ENCODE assay signal across 20 mouse cellular contexts in genomic region chr13:53065122-53065521, GRCm38 (mm10).
A peak's percentile ranks its signal among the peaks of the same experiment; 100 is the strongest.
DNase-seq lines count a peak whose midpoint lies in the region; ATAC-seq and TF ChIP-seq lines count a peak whose summit lies in the region.
"Had no signal": no experiment of that assay in that cellular context is flagged by ENCODE, and none has a peak within 500 bp of the region (broad histone marks: within the 10 kb centered on the region; RNA-seq: fewer than 3 reads in every experiment).

No protein-coding gene starts in this region.

- TF ChIP-seq CTCF in thymus, adult 2 months (IDR thresholded peaks at IDR 0.05; ENCODE audit: borderline replicate concordance, control insufficient read depth, extremely low read depth, insufficient read depth, low read length, poor library complexity): no peak

- no peaks in the 10 kb centered on the region for H3K9me3 ChIP-seq in embryonic facial prominence, embryonic 15.5 days (replicated peaks)
- H3K9me3 ChIP-seq in embryonic facial prominence, embryonic 10.5 days: no peaks in the 10 kb centered on the region
- H3K9me3 ChIP-seq: forebrain, embryonic 13.5 days; kidney, embryonic 15.5 days; liver, embryonic 15.5 days had no signal

- H3K4me3 ChIP-seq in embryonic facial prominence, embryonic 15.5 days (replicated peaks): no peak overlapping the region
- H3K4me3 ChIP-seq in embryonic facial prominence, embryonic 10.5 days: no peak overlapping the region
- no peak overlapping the region for H3K4me3 ChIP-seq in thymus, adult 2 months (ENCODE audit: control insufficient read depth, insufficient read depth, low read length)
- H3K4me3 ChIP-seq: erythroblast, embryonic 14.5 days; forebrain, embryonic 13.5 days; kidney, embryonic 15.5 days; liver, embryonic 15.5 days; megakaryocyte, embryonic 14.5 days had no signal

- 74% methylated on average over 11 of the region's 11 CpGs for WGBS in embryonic facial prominence, embryonic 15.5 days
- WGBS in embryonic facial prominence, embryonic 10.5 days: 85% methylated on average over 11 of the region's 11 CpGs
- 38% methylated on average over 11 of the region's 11 CpGs for WGBS in thymus, adult 2 months

- H3K27me3 ChIP-seq in embryonic facial prominence, embryonic 15.5 days: 0 out of 2 replicates have a peak, but pooled peaks cover 3% of the 10 kb centered on the region
- H3K27me3 ChIP-seq in embryonic facial prominence, embryonic 10.5 days (replicated peaks; ENCODE audit: low read depth, poor library complexity, severe bottlenecking): peaks cover 5% of the 10 kb centered on the region; the same call in 1 of the 2 replicates
- no peaks in the 10 kb centered on the region for H3K27me3 ChIP-seq in thymus, adult 2 months (ENCODE audit: control insufficient read depth, insufficient read depth, low read length)
- H3K27me3 ChIP-seq: forebrain, embryonic 13.5 days; liver, embryonic 15.5 days had no signal

- peak overlapping the region; percentile 11; the same call in 1 of the 2 replicates for H3K27ac ChIP-seq in embryonic facial prominence, embryonic 15.5 days (replicated peaks)
- no peak overlapping the region for H3K27ac ChIP-seq in embryonic facial prominence, embryonic 10.5 days (replicated peaks)
- H3K27ac ChIP-seq in thymus, adult 2 months (ENCODE audit: control insufficient read depth, insufficient read depth, low read length): no peak overlapping the region
- H3K27ac ChIP-seq: forebrain, embryonic 13.5 days; kidney, embryonic 15.5 days; liver, embryonic 15.5 days; stomach, postnatal 0 days had no signal

- no peak overlapping the region for H3K9ac ChIP-seq in embryonic facial prominence, embryonic 15.5 days
- H3K9ac ChIP-seq: forebrain, embryonic 13.5 days; kidney, embryonic 15.5 days; liver, embryonic 15.5 days had no signal

- no peak for DNase-seq in embryonic facial prominence, embryonic 10.5 days (ENCODE audit: low spot score)
- peak; percentile 16 for DNase-seq in thymus, postnatal 25 days
- no peak for DNase-seq in thymus, adult 2 months
- DNase-seq in thymus, postnatal 36 days: peak; percentile 7 to 13
- DNase-seq in urinary bladder, postnatal 36 days (ENCODE audit: low spot score in 2 of 2): peak; percentile 65 to 73
- no peak for DNase-seq in adrenal gland, adult 2 months
- no peak for DNase-seq in heart, adult 8-10 months (ENCODE audit: low spot score)
- DNase-seq: cerebellum, adult 8-10 months; layer of hippocampus, postnatal 36 days; retina, postnatal 1 day had no signal

- no peak for ATAC-seq in embryonic facial prominence, embryonic 15.5 days (ENCODE audit: insufficient number of reproducible peaks, low FRiP score, low TSS enrichment, low read depth)
- ATAC-seq: forebrain, embryonic 13.5 days; hindbrain, embryonic 16.5 days; intestine, postnatal 0 days; midbrain, embryonic 16.5 days had no signal

- H3K4me1 ChIP-seq in embryonic facial prominence, embryonic 15.5 days: peaks cover 25% of the 10 kb centered on the region
- peaks cover 19% of the 10 kb centered on the region for H3K4me1 ChIP-seq in embryonic facial prominence, embryonic 10.5 days
- H3K4me1 ChIP-seq in thymus, adult 2 months (replicated peaks; ENCODE audit: control insufficient read depth, insufficient read depth, low read length): peaks cover 26% of the 10 kb centered on the region
- H3K4me1 ChIP-seq: forebrain, embryonic 13.5 days; liver, embryonic 15.5 days had no signal

- TF ChIP-seq POLR2A in thymus, adult 2 months (IDR thresholded peaks at IDR 0.05; ENCODE audit: control insufficient read depth, extremely low read depth, insufficient read depth, low read length, poor library complexity): no peak

- no peak overlapping the region for H3K4me2 ChIP-seq in embryonic facial prominence, embryonic 15.5 days (replicated peaks)
- H3K4me2 ChIP-seq: forebrain, embryonic 13.5 days; kidney, embryonic 15.5 days; liver, embryonic 15.5 days had no signal

- no peaks in the 10 kb centered on the region for H3K36me3 ChIP-seq in embryonic facial prominence, embryonic 15.5 days
- H3K36me3 ChIP-seq in embryonic facial prominence, embryonic 10.5 days (replicated peaks): no peaks in the 10 kb centered on the region
- no peaks in the 10 kb centered on the region for H3K36me3 ChIP-seq in thymus, adult 2 months (ENCODE audit: control insufficient read depth, insufficient read depth, low read length)
- H3K36me3 ChIP-seq: kidney, embryonic 15.5 days; liver, embryonic 15.5 days had no signal

Comparison
In these comparisons a context has a peak if more than half of its experiments do, and no peak if none do; other contexts are left out.
1. DNase-seq: peak in thymus, postnatal 25 days (single experiment), thymus, postnatal 36 days (2 of 2) and urinary bladder, postnatal 36 days (2 of 2); none in embryonic facial prominence, embryonic 10.5 days (single experiment), thymus, adult 2 months (single experiment), adrenal gland, adult 2 months (single experiment) and heart, adult 8-10 months (single experiment).